Mouse (Mus musculus): ENCODE data around the gene Limd2.

DNA sequence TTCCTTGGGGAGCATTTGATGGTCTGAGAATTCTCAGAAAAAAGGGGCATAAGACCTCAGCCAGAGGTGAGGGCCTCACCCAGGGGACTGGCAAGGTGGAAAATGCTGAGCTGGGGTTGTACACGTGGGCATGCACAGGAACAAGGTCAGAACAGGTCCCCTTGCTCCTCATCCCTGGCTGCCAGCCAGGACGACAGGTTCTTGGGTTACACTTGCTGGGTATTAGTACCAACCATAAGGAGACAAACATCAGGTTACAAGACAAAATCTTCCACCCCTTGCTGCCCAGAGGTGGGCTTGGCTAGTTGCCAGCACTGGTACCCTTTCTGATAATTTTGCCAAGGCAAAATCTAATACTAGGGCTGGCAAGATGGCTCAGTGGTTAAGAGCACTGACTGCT, 1.6 kb upstream of the Limd2 start:
- no peak for TF ChIP-seq MYC (IDR thresholded peaks at IDR 0.05; ENCODE audit: low read depth, low read length)
- TF ChIP-seq CHD2 (IDR thresholded peaks at IDR 0.05; ENCODE audit: low read length): no peak
- no peak for TF ChIP-seq CTCF (conservative IDR thresholded peaks at IDR 0.05 in 1 of 2, IDR thresholded peaks at IDR 0.05 in 1 of 2; ENCODE audit: low read depth in 2 of 2, low read length in 2 of 2)
- no peak for TF ChIP-seq UBTF (IDR thresholded peaks at IDR 0.05; ENCODE audit: low read depth, low read length)
- TF ChIP-seq EP300 (IDR thresholded peaks at IDR 0.05; ENCODE audit: low read length): no peak
- TF ChIP-seq POLR2A (IDR thresholded peaks at IDR 0.05; ENCODE audit: low read depth, low read length): no peak
- TF ChIP-seq USF1 (IDR thresholded peaks at IDR 0.05; ENCODE audit: low read depth, low read length): no peak
- no peak for TF ChIP-seq ZMIZ1 (IDR thresholded peaks at IDR 0.05; ENCODE audit: low read depth, low read length)
- TF ChIP-seq TCF12 (IDR thresholded peaks at IDR 0.05; ENCODE audit: low read depth, low read length): no peak
- TF ChIP-seq NRF1 (IDR thresholded peaks at IDR 0.05; ENCODE audit: low read depth, low read length): no peak
- TF ChIP-seq BHLHE40 (IDR thresholded peaks at IDR 0.05; ENCODE audit: low read depth, low read length): no peak
- no peak for TF ChIP-seq HCFC1 (IDR thresholded peaks at IDR 0.05; ENCODE audit: low read depth, low read length)
- TF ChIP-seq POLR2AphosphoS2 (IDR thresholded peaks at IDR 0.05; ENCODE audit: low read depth, low read length): no peak
